Mouse (Mus musculus) kidney, postnatal 4 days (tissue): ENCODE measurements at regions not wholly inside any gene's neighbourhood (a gene's known extent, or its start where the extent isn't known, plus 50 kb on each side); places are given as distances from the start of the nearest gene placed in this dataset.

Experiments
- DNase-seq, 2 experiments: peaks; one replicate each; pipeline ENCODE4 v3.0.0; 2021; ENCODE audit warnings: mixed read lengths in 2 of 2

DNA sequence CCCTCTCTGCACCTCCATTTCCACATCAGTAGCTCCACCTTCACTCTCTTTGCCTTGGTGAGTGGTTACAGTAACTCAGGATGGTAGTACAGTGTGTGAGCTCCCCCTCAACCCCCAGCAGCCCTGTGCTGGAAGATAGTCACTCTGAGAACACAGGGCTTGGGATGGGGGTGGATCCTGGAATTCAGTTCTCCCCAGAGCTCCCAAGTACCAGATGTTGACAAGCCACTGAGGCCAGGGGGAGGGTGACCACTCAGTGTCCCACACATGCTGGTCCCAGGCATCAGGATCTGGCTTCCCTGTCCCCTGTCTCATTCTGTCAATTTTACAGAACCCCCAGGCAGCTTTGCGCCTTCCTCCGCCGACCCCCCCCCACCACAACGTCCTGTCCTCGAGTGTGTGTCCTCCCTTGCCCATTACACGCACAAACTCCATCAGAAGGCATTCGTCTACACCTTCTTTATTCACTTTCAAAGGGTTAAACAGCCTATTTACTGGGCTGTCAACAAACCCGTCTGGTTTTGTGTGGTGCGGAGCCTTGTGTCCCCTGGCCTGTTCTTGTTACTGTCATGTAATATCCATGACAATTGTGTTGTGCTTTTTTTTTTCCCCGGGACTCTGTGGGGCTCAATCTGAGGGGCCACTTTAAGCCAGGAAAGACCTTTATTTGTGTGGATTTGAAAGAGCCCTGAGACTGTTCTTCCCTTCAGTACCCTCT lies 194.6 kb upstream of the Irx3 start:
- no peak for DNase-seq

DNA sequence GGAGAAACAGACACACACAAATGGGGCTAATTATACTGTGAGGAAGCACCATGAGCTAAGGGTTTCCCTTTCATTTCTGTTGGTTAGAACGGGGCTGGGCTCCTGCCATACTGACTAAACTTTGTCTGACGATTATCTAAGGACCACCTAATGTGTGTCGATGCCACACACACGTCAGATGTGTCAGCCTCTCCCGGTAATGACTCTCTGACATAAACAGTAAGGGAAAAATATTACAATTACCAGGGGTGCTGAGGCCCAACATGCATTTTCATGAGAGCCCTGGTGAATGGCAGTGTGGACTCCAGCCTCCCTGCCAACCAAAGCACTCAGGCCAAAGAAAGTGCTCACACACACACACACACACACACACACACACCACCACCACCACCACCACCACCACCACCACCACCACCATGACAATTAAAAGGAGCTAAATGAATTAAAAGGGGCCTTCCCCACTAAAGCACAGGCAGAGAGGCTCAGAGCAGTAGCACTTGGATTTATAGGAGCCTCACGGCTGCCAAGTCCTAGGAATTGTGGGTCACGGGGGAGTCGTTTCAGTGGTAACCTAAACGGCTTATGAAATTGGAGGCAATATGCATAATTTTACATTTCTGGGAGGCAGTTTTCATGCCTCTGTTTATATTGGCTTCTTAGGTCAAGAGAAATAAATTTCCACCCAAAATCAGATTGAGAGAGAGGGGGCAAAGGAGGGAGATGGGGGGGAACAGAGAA lies 193.7 kb upstream of the Irx3 start:
- peak; percentile 70 to 71 for DNase-seq

DNA sequence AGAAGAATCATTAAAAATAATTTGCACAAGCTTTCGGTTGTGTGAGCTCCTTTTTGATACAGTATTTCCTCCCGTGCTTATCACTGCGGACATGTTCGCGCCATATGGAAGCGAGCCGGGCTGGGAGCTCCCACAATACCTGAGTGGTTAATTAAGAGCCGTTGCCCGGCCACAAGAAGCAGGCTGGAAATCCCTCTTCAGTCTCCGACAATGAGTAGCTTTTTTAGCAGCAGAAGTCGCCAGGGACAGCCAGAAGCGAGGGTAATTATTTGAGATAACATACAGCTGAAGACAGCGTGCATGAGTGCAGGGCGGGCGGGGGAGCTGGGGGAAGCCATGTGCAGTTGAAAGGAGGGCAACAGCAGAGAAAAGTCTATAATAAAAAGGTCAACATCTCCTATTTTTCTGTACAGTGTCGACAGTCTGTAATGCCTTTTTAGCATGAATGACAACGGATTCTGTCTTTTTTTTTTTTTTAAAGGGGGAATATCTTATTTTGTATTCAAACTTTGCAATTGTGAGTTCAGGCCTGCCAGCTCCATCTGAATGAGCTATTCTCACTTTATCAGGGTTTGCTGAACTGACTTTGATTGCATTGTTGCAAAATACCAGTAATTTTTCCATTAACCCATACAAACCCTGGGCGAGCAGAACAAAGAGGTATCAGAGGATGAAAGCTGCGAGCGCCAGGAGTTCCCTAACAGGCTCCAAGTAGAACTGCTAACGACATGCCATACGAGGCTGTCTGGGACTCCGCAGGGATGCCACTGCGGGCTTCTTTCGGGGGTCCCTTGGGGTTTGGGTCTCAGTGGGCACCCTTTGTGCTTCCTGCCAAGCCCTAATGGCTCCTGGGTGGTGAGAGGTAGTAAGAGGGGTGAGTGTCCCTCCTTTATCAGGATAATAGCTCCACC lies 189.9 kb upstream of the Irx3 start:
- peak; percentile 44 to 61 for DNase-seq

DNA sequence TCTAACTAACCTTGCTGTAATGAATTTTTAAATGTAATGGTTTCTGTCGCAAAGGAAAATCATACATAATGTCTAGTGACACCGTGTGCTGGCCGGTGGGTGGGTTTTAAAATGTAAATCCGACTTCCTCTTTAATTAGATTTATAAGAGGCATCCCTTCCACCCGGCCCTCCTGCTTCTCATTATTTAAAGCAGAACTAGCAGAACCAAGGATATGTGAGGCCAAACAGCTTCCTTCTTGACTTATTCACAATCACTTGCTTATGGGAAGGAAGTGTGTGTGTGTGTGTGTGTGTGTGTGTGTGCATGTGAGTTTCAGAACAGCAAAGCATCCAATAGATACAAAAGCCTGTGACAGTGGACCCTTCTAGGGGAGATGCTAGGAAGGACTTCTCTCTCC lies 189.1 kb upstream of the Irx3 start:
- DNase-seq = no peak

DNA sequence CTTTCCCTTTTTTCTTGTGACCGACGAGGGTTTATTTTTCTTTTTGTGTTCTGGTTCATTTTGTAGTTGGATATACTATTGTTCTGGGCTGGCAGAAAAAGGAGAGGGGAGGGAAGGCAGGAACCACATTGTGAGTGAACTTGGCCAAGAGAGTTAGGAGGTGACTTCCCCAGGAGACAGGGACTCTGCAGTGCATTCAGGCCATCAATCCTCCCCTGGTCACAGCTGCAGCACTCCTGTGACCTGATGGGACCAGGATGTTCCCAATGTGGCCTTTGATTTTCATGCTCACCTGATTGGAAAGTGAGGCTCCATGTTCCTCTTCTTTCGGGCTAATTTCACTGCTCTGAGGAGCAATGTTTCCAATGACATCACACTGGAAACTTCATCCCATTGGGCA lies 188.2 kb upstream of the Irx3 start:
- DNase-seq = no peak

DNA sequence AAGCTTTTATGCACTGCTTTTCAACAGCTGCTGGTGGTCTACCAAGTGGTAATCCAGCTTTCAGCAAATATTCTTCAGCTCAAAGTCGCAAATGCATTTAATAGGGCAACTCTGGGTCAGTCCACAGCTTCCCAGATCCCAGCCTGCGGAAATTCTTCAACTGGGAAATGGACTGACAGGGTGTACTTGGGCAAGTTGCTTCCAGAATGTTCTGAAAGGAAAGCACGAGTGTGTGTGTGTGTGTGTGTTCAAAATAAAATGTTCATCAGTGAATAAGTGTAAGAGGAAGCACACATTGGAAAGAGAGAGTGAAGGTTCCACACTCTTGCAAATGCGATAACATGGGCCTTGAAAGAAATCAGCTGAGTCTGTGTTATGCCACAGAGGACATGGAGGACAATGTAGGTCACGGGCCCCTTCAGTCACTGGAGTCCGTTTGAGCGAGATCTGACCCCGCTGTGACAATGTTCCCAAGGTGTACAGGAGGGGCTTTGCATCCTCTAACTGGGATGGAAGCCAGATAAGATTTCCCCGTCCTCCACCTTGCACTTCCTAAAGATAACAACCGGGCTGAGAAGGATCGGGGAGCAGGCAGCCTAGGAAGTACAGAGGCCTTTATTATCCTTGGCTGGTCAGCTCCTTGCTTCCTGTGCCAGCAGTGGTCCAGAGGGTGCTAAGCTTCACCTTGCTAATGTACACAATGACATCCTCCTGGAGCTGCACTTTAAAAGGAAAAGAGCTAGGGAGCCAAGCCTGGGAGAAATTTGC lies 187.2 kb upstream of the Irx3 start:
- peak in 1 of 2 experiments; percentile 41 for DNase-seq

DNA sequence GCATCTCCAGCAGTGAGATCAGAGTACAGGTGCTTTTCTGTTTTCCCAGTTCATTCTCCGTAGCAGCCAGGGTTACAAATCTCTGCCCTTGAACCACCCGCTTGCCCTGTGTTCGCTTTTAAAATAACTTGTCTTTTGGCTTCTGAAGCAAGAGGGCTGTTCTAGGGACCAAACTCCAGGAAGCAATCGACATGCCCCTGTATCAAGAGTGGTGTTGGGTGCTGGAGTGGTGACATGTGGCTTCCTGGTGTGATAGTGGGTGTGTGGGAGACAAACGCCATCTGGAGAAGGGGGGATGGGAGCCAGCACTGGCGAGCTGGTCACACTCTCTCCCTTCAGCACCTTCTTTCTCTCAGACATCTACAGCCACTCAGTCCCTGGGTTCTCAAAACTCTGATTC lies 186.0 kb upstream of the Irx3 start:
- DNase-seq = no peak

DNA sequence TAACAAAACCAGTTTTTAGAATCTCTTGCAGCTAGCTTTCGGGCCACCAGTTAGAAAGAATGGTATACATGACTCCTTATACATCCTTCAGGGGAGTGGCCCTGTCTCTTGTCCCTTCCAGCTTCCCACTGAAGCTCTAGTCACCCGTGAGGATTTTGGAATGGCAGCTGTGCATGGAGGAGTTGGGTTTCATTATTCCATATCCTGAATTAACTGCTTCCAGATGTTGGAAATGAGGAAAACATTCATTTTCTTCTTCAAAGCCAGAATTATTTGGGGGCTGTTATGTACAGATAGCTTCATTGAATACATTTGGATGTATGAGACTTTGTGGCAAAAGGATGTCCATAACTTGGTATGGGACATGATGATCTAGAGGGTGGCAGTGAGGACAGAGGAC lies 181.3 kb upstream of the Irx3 start:
- DNase-seq = no peak

DNA sequence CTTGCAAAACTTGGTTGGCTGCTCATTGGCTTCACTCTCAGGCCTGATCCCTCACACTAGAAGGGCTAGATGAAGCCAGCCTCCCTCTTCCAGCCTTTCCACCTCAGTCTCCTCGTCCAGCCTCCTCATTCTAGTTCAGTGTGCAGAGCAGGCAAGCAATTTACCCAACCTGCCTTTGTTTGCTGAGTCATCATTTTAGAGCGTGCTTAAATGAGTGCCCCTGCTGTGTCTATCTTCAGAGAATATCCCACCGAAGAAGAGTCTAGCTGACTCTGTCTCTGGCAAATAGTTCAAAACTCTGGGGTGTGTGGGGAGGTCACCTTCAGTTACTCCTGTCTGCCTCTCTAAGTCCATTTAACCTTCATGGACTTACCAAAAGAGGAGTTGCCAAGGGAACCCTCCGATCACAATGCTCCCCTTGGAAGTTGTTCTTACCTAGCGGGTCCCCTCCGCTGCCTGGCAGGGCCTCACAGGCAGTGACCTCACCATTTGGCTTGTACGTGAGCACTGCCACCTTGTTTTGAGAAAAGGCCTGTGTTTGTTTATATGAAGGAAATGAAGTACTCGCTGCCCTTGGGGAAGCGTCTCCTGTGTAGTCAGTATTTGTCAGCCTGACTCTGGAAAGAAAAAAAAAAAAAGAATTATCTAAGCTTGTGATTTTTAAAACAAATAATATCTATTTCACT lies 175.2 kb upstream of the Irx3 start:
- no peak for DNase-seq

DNA sequence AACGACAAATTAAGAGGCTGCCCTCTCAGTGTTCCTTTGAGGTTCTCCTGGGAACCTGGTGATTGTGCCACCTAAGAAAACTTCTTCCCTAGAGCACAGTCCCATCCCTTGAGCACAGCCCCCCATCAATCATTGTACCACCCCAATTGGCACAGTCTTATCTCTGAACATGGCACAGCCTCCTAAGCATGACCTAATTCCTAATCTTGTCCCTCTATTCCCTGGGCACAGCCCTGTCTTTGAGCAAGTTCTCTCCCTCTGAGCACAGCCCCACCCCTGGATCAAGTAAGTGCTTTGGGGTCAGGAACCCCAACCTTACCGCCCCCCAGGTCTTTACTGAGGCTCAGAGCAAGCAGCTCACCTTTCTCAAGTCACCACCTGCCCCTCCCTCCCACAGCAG lies 173.6 kb upstream of the Irx3 start:
- no peak for DNase-seq

DNA sequence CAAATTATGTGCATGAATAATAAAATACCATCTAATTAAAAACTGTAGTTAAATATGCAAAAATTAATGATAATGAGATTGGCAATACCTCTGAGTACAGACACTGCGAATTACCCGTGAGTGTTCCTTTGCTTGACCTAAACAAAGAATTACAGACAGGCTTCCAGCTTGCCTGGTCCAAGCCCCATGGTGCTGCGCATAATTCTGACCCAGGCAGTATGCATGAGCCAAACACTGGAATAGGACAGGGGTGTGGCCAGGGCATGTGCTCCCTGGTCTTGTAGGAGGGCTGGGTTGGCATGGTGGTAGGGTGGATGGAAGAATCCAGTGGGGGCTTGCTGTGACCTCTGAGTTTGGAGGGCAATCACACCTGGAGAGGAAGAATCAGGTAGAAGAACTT lies 172.8 kb upstream of the Irx3 start:
- no peak for DNase-seq

DNA sequence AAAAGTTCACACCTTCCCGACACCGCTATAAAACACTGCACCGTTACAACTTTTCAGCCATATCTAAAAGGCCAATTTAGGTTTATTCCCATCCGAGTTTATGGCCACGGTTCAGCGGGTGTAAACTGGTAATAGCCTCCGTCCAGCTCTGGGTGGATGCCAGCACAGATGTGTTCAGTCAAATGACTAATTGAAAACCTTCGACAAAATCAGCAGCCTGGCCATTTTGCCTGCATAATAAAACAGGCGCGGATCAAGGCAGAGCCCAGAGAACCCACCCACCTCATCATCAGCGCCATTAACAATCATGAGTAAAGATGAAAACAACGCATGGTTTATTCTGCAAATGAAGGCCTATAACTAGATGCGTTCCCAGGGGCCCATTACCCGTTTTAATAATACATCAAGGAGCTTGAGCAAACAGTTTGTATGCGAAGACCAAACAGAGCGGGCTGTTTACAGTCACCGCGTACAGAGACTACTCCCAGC lies 172.1 kb upstream of the Irx3 start:
- DNase-seq = peak; percentile 63 to 76

DNA sequence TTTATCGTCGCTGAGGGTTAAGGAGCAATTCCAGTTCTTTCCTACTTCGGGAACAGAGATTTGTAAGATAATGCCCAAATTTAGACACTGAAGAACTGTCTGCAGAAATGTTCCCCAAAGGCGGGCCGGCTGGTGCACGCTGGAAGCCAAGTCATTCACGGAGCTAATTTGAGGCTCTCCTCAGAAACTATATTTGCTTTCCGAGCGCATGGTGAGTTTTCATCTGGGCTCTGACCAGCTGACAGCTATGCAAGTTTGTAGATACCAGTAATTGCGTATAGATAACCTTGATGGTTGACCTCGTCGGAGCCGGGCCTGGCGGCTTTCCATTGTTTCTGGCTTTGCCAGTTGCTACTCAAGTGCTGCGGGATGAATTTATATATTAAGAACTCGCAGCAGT lies 165.5 kb upstream of the Irx3 start:
- DNase-seq = peak; percentile 35 to 56

DNA sequence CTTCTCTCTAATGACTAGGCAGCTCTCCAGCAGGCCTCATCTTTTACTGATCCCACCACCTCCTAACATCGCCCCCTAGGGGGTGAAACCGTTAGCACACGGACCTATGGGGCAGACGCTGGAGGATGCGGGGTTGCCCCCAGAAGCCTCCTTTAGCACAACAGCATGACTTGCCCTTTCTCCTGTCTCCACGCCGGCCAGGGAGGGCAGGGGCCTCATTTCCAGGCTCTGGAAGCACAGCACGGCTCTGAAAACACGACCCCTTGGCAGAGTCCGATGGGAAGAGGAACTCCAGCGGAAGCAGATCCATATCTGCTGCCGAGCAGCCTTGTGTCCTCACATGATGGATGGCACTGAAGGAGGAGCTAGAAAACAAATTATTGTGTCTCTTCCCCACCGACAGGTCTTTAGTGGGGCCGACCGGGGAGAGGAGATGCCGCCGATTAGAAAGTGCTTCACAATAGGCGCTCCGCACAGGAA lies 165.1 kb upstream of the Irx3 start:
- DNase-seq = peak; percentile 67 to 76

DNA sequence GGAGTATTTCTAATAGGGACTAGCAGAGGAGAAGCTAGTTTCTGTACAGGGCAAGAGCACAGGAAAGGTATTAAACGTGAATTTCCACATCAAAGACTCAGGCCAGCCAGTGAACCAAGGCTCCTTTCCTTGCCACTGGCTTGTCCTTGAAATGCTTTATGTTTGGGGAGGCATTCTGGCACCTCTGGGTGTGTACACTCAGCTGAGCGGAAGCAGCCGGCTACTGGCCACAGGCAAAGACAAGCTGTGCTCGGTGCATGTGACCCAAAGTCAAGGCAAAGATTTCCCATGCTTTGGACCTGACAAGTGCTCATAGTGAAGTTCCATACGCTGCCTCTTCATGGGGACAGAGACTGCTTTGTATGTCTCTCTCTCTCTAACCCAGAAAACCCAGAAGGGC lies 159.8 kb upstream of the Irx3 start:
- no peak for DNase-seq

DNA sequence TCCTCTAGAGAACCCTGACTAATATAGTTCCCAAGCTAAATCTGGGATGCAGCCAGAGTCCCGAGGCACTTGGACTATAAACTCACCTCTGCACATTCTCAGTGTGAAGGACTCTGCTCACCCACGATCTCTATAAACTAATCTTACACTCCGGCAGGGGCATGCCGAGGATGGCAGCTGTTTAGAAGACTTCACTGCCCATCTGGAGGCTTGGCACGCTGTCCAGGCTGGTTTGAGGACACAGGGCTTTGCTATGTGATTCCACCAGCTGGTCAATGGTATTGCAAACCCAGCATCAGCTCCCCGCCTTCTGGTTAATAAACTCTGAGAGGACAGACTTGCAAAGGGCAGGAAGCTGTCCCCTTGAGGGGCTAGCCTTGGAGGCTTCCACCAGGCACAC lies 153.3 kb upstream of the Irx3 start:
- DNase-seq = no peak

DNA sequence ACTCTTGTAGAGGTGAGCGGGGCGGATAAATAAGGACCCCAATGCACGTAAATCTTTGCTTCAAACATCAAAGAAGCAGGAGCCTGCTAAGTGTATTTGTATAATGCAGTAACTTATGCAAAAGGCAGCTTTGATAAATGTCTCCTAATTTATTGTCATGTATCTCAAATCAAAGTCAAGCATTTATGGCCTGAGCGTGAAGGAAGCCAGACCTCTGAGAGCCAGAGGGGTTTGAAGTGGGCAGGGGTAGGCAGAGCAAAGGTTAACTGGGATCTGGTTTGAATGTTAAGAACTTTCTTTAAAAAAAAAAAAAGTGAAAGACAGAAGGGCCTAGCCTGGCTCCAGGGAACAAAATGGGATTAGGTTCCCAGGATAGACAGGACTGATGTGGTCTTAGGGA lies 151.1 kb upstream of the Irx3 start:
- DNase-seq = no peak

DNA sequence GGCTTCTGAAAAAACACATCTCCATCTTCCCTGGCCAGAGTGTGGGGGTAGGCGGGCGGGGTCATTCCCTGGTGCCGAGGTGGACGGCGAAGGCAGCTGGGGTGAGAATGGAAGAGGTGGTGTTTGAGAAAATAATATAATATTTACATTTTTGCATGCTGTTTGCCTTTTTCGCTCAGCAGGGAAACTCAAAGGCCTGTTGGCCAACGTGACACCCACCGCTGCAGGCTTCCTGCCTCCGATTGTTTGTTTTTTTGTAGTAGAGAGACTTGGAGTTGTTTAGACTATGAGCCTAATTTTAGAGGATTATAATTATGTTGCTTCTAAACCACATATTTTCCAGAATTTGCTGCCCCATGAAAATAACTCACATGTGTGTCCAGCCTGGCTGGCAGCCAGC lies 147.2 kb upstream of the Irx3 start:
- DNase-seq = no peak

DNA sequence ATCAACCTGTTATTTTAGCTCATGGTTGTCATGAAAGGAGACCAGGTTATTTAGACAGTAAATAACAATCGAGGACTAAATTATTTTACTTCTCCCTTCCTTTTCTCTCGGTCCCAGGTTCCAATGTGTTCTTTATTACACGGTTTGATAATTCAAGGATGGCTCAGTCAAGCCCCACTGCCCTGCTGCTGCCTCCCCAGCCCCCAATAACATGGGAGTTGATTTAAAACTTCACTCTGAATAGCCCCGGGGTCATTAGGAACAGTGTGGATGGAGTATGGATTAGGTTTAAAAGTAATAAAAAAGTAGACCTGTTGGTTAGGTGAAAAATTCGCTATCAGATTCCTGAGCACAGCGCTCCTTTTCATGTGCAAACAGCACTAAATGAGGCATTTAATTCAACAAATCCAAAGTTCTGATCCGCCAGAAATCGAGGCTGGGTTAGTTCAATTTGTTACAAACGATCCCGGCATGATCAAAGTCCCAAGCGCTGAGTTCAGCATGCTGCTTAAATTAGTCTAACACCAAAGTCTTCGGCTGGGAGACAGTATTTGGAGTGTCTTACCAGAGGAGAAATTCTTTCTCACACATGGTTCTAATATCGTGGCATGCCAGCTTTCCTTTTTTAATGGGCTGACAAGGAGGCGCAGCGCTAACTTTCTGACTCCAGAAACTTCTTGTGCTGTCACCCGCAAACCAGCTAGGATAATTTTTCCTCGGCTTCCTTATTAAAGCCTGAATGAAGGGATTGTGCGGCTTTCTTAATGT lies 146.5 kb upstream of the Irx3 start:
- peak in 1 of 2 experiments; percentile 16 for DNase-seq

DNA sequence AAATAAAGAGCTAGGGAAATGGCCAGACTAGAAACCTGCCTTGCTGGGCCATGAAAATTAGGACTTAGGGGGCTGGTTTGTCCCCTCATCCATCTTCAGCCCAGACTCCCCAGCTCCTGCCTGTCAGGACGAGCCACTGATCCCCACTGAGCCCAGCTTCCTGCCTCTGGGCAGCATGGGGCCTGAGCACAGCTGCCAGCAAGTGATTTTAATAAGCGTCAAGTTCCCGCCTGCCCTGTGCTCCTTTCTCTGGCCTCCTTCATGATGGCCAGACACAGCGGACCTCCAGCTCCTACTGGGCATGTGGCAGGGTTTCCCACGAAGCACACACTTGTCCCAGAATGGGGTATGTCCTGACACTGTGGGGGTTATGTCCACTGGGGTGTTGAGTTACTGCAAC lies 139.1 kb upstream of the Irx3 start:
- no peak for DNase-seq

DNA sequence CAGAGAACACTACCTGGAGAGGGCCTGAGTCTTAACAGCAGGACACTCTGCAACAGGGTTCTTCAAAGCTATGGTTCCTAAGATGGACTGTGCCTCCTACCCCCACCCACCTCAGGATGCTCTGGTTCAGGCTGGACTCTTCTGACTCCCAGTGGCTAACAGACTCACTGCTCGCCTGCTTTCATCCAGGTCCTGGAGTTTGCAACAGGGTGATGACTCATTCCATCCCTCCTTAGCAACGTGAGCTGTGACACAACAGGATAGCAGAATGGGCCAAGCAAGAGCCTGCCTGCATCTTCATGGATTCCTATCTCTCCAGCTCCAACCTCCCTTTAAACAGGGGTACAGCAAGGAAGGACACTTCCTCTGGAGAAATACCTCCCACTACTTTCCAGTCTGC lies 135.4 kb upstream of the Irx3 start:
- DNase-seq = no peak
